Mouse (Mus musculus): ENCODE measurements at regions not wholly inside any gene's neighbourhood (a gene's known extent, or its start where the extent isn't known, plus 50 kb on each side); places are given as distances from the start of the nearest gene placed in this dataset.

GRCm38 (mm10) chr3:150493433-150494045 is 944.1 kb upstream of the Adgrl4 start:
- DNase-seq = no peak

- no peak for DNase-seq
Measured at GRCm38 (mm10) chr3:150530966-150531365, 906.7 kb upstream of the Adgrl4 start.

- DNase-seq = no peak
Measured at GRCm38 (mm10) chr3:150543118-150543517, 894.6 kb upstream of the Adgrl4 start.

GRCm38 (mm10) chr3:150588474-150588873 is 849.2 kb upstream of the Adgrl4 start:
- peak; percentile 1 to 5 for DNase-seq

GRCm38 (mm10) chr3:150590978-150591377 is 846.7 kb upstream of the Adgrl4 start:
- DNase-seq = no peak

- DNase-seq = no peak
Measured at GRCm38 (mm10) chr3:150603400-150604095, 834.1 kb upstream of the Adgrl4 start.

GRCm38 (mm10) chr3:150610681-150611101 is 827.0 kb upstream of the Adgrl4 start:
- peak; percentile 72 to 79 for DNase-seq

GRCm38 (mm10) chr3:150637544-150637943 is 800.1 kb upstream of the Adgrl4 start:
- no peak for DNase-seq

- no peak for DNase-seq
Measured at GRCm38 (mm10) chr3:150640004-150640676, 797.5 kb upstream of the Adgrl4 start.

GRCm38 (mm10) chr3:150648040-150648439 is 789.6 kb upstream of the Adgrl4 start:
- no peak for DNase-seq

GRCm38 (mm10) chr3:150649783-150650565 is 787.7 kb upstream of the Adgrl4 start:
- DNase-seq = peak in 1 of 2 experiments; percentile 2

GRCm38 (mm10) chr3:150695751-150696150 is 741.9 kb upstream of the Adgrl4 start:
- no peak for DNase-seq

GRCm38 (mm10) chr3:150699990-150700389 is 737.7 kb upstream of the Adgrl4 start:
- DNase-seq = no peak

Measured in kidney, postnatal 4 days (tissue).